Mouse (Mus musculus): ENCODE data around the gene Creb3l1. TPM values are rescaled to one million over a fixed set of nuclear protein-coding genes. Genes with fewer than 3 reads are reported as not detected.

The Creb3l1 gene
- total and polyA plus RNA-seq, 2 experiments from 2014 or later, result 3.5 TPM

- ATAC-seq (no peak), DNase-seq (ENCODE audit: low spot score) (no peak)
- Histone ChIP-seq H3K36me3 (ENCODE audit: insufficient read depth, low read length) (no peaks in the 10 kb centered on the region), H3K4me1 (ENCODE audit: insufficient read depth, low read length) (peaks cover 32% of the 10 kb centered on the region), H3K9me3 (ENCODE audit: low read length) (no peaks in the 10 kb centered on the region), H3K4me2 (ENCODE audit: low read depth, low read length) (no peak overlapping the region), H3K27ac (peak overlapping the region; percentile 51; the same call in 1 of the 2 replicates), H3K9ac (replicated peaks; ENCODE audit: low read length) (no peak overlapping the region; the same call in 1 of the 2 replicates), H3K27me3 (ENCODE audit: insufficient read depth, low read length) (no peaks in the 10 kb centered on the region), H3K4me3 (ENCODE audit: low read length) (no peak overlapping the region)
- TF ChIP-seq CTCF (IDR thresholded peaks at IDR 0.05; ENCODE audit: low read depth), result no peak
- WGBS, result 67% methylated on average over 5 of the region's 5 CpGs
These were observed 63.8 kb downstream of the Creb3l1 start for GRCm38 (mm10) chr2:91960459-91960858.

DNA sequence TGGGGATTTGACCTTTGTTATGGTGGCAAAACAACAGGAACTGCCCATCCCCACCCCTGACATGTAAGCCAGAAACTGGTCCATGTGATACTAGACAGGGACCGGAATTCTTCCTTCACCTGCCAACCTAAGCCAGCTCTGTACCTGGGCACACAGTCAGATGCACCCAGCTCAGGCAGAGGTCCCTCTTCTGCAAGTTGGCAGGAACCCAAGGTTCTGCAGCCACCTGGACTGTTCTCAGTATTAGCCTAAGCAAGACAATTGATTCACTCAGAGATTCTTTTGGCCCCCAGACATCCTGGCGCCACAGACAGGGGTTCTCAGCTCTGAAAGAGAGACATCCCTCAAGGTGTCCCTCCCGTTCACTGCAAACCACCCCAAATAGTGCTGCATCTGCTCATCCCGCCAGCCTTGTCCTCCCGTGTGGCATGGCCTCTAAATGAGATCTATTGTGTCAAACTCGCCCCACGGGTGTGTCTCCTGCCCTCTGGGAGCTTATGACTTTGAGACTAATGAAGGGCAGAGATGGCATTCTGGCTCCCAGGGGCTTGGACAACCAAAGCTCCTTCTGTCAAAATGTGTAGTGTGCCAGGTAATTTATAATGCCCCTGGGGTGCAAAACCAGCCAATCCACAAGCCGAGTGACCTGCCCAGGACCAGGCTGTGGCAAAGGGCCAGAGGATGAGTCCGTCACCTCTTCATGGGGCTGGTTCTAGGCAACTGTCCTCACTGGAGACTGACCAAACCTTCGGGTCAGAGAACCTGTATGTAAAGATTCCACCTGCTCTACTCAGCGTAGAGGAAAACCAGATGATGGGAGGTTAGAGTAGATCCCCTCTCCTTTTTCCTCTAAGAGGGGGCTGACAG, 64.5 kb downstream of the Creb3l1 start:
- H3K9me3 ChIP-seq (ENCODE audit: low read length), result no peaks in the 10 kb centered on the region
- peaks cover 32% of the 10 kb centered on the region for H3K4me1 ChIP-seq (ENCODE audit: insufficient read depth, low read length)
- no peak overlapping the region for H3K4me3 ChIP-seq (ENCODE audit: low read length)
- ATAC-seq, result no peak
- no peak overlapping the region for H3K4me2 ChIP-seq (ENCODE audit: low read depth, low read length)
- no peaks in the 10 kb centered on the region for H3K36me3 ChIP-seq (ENCODE audit: insufficient read depth, low read length)
- peak overlapping the region; percentile 35; the same call in 1 of the 2 replicates for H3K9ac ChIP-seq (replicated peaks; ENCODE audit: low read length)
- H3K27me3 ChIP-seq (ENCODE audit: insufficient read depth, low read length), result no peaks in the 10 kb centered on the region
- peak overlapping the region; percentile 51 for H3K27ac ChIP-seq
- TF ChIP-seq CTCF (IDR thresholded peaks at IDR 0.05; ENCODE audit: low read depth), result no peak
- 55% methylated on average over 11 of the region's 11 CpGs for WGBS
- DNase-seq (ENCODE audit: low spot score), result no peak

GRCm38 (mm10) chr2:91958701-91959457, 65.4 kb downstream of the Creb3l1 start:
- ATAC-seq, result no peak
- TF ChIP-seq CTCF (IDR thresholded peaks at IDR 0.05; ENCODE audit: low read depth), result peak; percentile 67
- Histone ChIP-seq H3K4me1 (ENCODE audit: insufficient read depth, low read length) (peaks cover 35% of the 10 kb centered on the region), H3K36me3 (ENCODE audit: insufficient read depth, low read length) (no peaks in the 10 kb centered on the region), H3K9me3 (ENCODE audit: low read length) (no peaks in the 10 kb centered on the region), H3K4me2 (ENCODE audit: low read depth, low read length) (no peak overlapping the region), H3K9ac (replicated peaks; ENCODE audit: low read length) (no peak overlapping the region; the same call in 1 of the 2 replicates), H3K27ac (peak overlapping the region; percentile 51; the same call in 1 of the 2 replicates), H3K27me3 (ENCODE audit: insufficient read depth, low read length) (no peaks in the 10 kb centered on the region), H3K4me3 (ENCODE audit: low read length) (no peak overlapping the region)
- peak; percentile 69 for DNase-seq (ENCODE audit: low spot score)
- WGBS, result 52% methylated on average over 10 of the region's 10 CpGs

DNA sequence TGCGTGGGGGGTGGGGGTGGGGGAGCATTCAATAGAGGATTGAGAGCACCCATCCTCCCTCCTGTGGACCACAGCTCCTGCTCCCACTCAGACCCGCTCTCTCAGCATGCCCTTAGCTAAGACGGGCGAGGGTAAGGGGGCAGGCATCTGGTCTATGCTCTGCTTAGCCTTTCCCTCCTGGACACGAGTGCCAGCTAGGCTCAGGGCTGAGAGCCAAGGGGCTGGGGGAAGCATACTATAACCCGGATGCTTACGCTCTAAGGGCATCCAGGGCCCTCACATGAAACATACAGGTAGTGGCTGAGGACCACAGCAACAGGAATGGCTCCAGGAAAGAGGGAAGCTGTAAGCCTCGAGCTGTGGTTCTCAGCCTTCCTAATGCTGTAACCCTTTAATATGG, 66.3 kb downstream of the Creb3l1 start:
- DNase-seq (ENCODE audit: low spot score) (no peak), ATAC-seq (no peak)
- 65% methylated on average over 8 of the region's 8 CpGs for WGBS
- Histone ChIP-seq H3K36me3 (ENCODE audit: insufficient read depth, low read length) (no peaks in the 10 kb centered on the region), H3K4me2 (ENCODE audit: low read depth, low read length) (no peak overlapping the region), H3K9me3 (ENCODE audit: low read length) (no peaks in the 10 kb centered on the region), H3K9ac (replicated peaks; ENCODE audit: low read length) (no peak overlapping the region), H3K4me3 (ENCODE audit: low read length) (no peak overlapping the region), H3K4me1 (ENCODE audit: insufficient read depth, low read length) (peaks cover 37% of the 10 kb centered on the region), H3K27me3 (ENCODE audit: insufficient read depth, low read length) (no peaks in the 10 kb centered on the region), H3K27ac (no peak overlapping the region)
- no peak for TF ChIP-seq CTCF (IDR thresholded peaks at IDR 0.05; ENCODE audit: low read depth)

DNA sequence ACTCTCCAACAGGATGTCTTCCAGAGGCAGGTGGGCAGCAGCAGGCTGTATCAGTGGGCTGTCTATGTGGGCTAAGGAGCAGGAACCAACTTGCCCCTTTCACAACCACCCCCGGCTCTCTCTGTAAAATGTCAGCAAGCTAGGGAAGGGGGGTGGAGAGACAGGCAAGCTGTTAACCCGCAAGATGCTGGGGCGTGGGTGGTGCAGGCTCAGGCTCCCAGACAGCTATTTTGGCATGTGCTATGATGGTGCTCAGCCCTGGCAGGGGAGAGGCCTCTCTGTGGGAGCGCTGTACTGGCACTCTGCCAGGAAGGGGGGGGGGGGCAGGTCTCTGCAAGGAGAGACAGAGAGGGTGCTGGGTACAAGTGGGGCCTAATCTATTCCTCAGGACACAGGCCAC, 67.2 kb downstream of the Creb3l1 start:
- 19% methylated on average over 4 of the region's 4 CpGs for WGBS
- DNase-seq (ENCODE audit: low spot score), result peak; percentile 47
- no peak overlapping the region for H3K27ac ChIP-seq

DNA sequence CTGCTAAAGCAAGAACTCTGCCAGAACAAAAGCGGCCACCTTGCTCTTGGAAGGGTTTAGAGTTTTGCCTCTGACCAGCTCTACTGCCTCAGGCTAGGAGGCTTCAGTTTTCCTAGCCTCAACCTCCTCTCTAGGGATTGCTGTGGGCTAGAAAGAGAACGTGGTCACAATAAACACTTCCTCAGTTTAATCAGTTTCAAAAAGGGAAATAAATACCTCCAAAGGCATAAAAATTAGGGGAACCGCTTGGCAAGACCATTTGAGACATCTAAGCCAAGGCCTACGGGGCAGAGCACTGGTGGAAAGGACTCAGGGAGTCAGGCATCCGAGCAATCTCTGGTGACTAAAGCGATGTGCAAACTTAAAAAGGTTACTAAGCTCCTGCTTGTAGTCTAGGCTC, 68.4 kb downstream of the Creb3l1 start:
- H3K9ac ChIP-seq (replicated peaks; ENCODE audit: low read length), result no peak overlapping the region
- no peak overlapping the region for H3K4me3 ChIP-seq (ENCODE audit: low read length)
- no peak overlapping the region for H3K4me2 ChIP-seq (ENCODE audit: low read depth, low read length)
- TF ChIP-seq CTCF (IDR thresholded peaks at IDR 0.05; ENCODE audit: low read depth), result no peak
- peak overlapping the region; percentile 32; the same call in 1 of the 2 replicates for H3K27ac ChIP-seq
- DNase-seq (ENCODE audit: low spot score) (no peak), ATAC-seq (no peak)
- 84% methylated on average over 6 of the region's 6 CpGs for WGBS
- no peaks in the 10 kb centered on the region for H3K27me3 ChIP-seq (ENCODE audit: insufficient read depth, low read length)
- H3K4me1 ChIP-seq (ENCODE audit: insufficient read depth, low read length), result peaks cover 24% of the 10 kb centered on the region
- no peaks in the 10 kb centered on the region for H3K9me3 ChIP-seq (ENCODE audit: low read length)
- H3K36me3 ChIP-seq (ENCODE audit: insufficient read depth, low read length), result no peaks in the 10 kb centered on the region

More for the DNA sequence above, 67.2 kb downstream of the Creb3l1 start:
- peaks cover 29% of the 10 kb centered on the region for H3K4me1 ChIP-seq (ENCODE audit: insufficient read depth, low read length)
- no peak overlapping the region for H3K4me3 ChIP-seq (ENCODE audit: low read length)
- no peaks in the 10 kb centered on the region for H3K9me3 ChIP-seq (ENCODE audit: low read length)
- H3K36me3 ChIP-seq (ENCODE audit: insufficient read depth, low read length), result no peaks in the 10 kb centered on the region
- no peaks in the 10 kb centered on the region for H3K27me3 ChIP-seq (ENCODE audit: insufficient read depth, low read length)
- H3K9ac ChIP-seq (replicated peaks; ENCODE audit: low read length), result no peak overlapping the region
- peak; percentile 55; the same call in 1 of the 2 replicates for ATAC-seq
- TF ChIP-seq CTCF (IDR thresholded peaks at IDR 0.05; ENCODE audit: low read depth), result no peak
- no peak overlapping the region for H3K4me2 ChIP-seq (ENCODE audit: low read depth, low read length)
